Mouse (Mus musculus) intestine, postnatal 0 days (tissue): Measurements from ENCODE around the gene B3gntl1. TPM values are rescaled to one million over a fixed set of nuclear protein-coding genes. Genes with fewer than 3 reads are reported as not detected.
A peak's percentile ranks its signal among the peaks of the same experiment; 100 is the strongest.

Experiments
- ATAC-seq: fragments of 200-750 bp; cut with Nextera tagmentation; 2 replicates; pipeline ENCODE4 v1.8.0; 2017; ENCODE audit warnings: mild to moderate bottlenecking, moderate TSS enrichment, moderate library complexity
- H3K27ac ChIP-seq: fragments of 300-500 bp; sonication (generic); 2 replicates; pipeline ENCODE4 v1.5.1; 2014; ENCODE audit warnings: mild to moderate bottlenecking, low read depth, low read length, moderate library complexity
- H3K27me3 ChIP-seq: fragments of 300-500 bp; sonication (generic); replicated peaks from 2 replicates; pipeline ENCODE4 v1.6.1; 2014; ENCODE audit warnings: low read length, mixed read lengths; ENCODE audit not compliant: control insufficient read depth, insufficient read depth
- H3K36me3 ChIP-seq: fragments of 300-500 bp; sonication (generic); 2 replicates; pipeline ENCODE4 v1.6.1; 2014; ENCODE audit warnings: mild to moderate bottlenecking, moderate library complexity; ENCODE audit not compliant: control insufficient read depth, insufficient read depth
- H3K4me1 ChIP-seq: fragments of 300-500 bp; sonication (generic); replicated peaks from 2 replicates; pipeline ENCODE4 v1.6.1; 2014; ENCODE audit warnings: antibody characterized with exemption, low read length, mixed read lengths; ENCODE audit not compliant: control insufficient read depth, insufficient read depth
- H3K4me2 ChIP-seq: fragments of 300-500 bp; sonication (generic); replicated peaks from 2 replicates; pipeline ENCODE4 v1.6.1; 2014; ENCODE audit warnings: low read depth, mild to moderate bottlenecking, moderate library complexity
- H3K4me3 ChIP-seq: fragments of 300-500 bp; sonication (generic); 2 replicates; pipeline ENCODE4 v1.5.1; 2014; ENCODE audit warnings: low read depth, low read length
- H3K9ac ChIP-seq: fragments of 300-500 bp; sonication (generic); 2 replicates; pipeline ENCODE4 v1.6.1; 2014; ENCODE audit warnings: mild to moderate bottlenecking, low read depth, low read length
- H3K9me3 ChIP-seq: fragments of 300-500 bp; sonication (generic); 2 replicates; pipeline ENCODE4 v1.6.1; 2016; ENCODE audit warnings: mixed run types; ENCODE audit not compliant: control insufficient read depth
- CTCF ChIP-seq: sonication (generic); IDR thresholded peaks from 2 replicates; pipeline ENCODE4 v1.5.1; 2016; ENCODE audit warnings: low read depth, mild to moderate bottlenecking, control low read depth, antibody characterized with exemption, moderate library complexity
- WGBS: fragments of 180-500 bp; shearing (Covaris S2); extraction: QIAGEN DNeasy Blood & Tissue Kit; methylation state at CpG from one replicate; pipeline ENCODE4 v1.1.7; 2014; 5-methylcytosine and 5-hydroxymethylcytosine counted together
- polyA plus RNA-seq: library from polyadenylated mRNA; unstranded; fragments of >200 nt; fragmentation: Nextera tagmentation; extraction: Ambion mirVana; gene quantifications from 2 replicates; pipeline ENCODE4 v1.2.1, GENCODE M21; 2015

The B3gntl1 gene
- polyA plus RNA-seq, 1 experiment from 2014 or later = 3.2 TPM

DNA sequence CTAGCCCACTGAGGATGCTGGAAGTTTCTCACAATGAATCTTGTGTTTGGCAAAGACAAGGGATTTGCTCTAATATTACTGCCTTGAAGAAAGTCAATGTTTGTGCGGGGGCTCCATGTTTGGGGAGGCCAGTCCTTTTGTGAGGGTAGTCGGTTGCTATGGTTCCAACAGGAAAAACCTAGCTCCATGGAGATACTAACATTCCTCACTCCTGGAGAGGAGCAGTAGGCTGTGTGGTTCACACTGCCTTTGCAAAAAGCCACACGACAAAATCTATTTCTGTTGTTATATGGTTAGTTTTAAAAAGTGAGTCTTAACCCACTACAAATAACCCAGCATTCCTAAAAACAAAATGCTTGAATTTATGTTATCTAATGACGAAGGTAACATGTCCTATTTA, 19.3 kb downstream of the B3gntl1 start:
- H3K9me3 ChIP-seq = no peaks in the 10 kb centered on the region
- no peaks in the 10 kb centered on the region for H3K4me1 ChIP-seq
- H3K9ac ChIP-seq = no peak overlapping the region
- H3K27ac ChIP-seq = no peak overlapping the region
- no peaks in the 10 kb centered on the region for H3K27me3 ChIP-seq
- H3K4me2 ChIP-seq = no peak overlapping the region
- WGBS = 79% methylated on average over 4 of the region's 4 CpGs
- H3K36me3 ChIP-seq = peaks cover 11% of the 10 kb centered on the region
- no peak for ATAC-seq
- TF ChIP-seq CTCF = no peak
- no peak overlapping the region for H3K4me3 ChIP-seq

DNA sequence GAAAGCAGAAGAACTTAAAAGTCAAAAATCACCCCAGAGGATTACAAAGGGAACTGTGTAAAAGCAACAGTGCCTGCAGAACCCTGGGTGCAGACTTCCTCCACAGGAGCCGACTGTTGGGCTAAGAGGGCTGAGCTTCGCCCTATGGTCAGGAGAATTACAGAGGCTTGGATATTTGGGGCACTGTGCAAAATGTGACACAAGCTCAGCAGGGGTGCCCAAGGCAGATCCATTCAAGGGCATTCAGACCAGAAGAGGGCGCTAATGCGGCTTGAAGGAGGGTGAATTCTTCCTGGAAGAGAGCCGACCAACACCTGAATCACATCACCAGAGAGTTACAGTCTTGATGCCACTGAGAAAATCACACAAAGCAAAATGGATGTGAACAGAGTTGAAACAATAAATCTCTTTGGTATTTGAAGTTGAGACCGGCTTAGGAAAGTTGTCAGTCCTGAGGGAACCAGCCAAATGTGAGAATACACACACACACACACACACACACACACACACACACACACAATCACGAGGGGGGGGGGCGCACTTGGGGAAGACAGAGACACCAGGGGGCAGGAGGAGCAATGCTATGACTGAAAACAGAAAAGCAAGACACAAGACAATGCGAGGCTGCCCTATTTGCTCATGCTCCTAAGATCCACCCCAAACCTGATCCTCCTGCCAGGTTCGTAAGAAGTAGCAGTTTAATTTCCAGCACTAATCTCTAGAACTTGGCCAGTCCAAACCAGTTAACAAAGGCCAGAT, 20.2 kb downstream of the B3gntl1 start:
- Histone ChIP-seq H3K36me3 (peaks cover 14% of the 10 kb centered on the region), H3K4me3 (no peak overlapping the region), H3K4me2 (no peak overlapping the region), H3K27me3 (no peaks in the 10 kb centered on the region), H3K4me1 (no peaks in the 10 kb centered on the region), H3K9me3 (no peaks in the 10 kb centered on the region), H3K27ac (no peak overlapping the region), H3K9ac (no peak overlapping the region)
- peak; percentile 82 for TF ChIP-seq CTCF
- WGBS = 58% methylated on average over 10 of the region's 10 CpGs
- ATAC-seq = no peak

DNA sequence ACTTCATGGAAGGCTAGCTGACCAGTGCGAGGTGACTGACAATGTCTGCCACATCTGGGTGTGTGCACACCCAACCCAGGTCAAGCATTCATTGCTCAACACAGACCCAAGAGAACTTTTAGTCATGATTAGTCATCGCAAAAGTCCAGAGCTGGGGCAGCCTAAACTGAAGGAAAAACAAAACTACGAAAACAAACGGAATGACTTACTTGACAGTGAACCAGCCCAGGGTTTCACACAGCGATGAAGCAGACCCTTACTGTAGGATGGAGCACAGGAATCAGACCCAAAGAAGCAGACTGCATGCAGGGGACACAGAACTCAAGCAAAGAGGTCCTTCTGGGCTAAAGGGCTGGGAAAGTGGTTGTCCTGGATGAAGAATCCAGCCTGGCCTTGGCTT, 21.0 kb downstream of the B3gntl1 start:
- Histone ChIP-seq H3K27ac (no peak overlapping the region), H3K4me2 (no peak overlapping the region), H3K4me1 (no peaks in the 10 kb centered on the region), H3K4me3 (no peak overlapping the region), H3K36me3 (peaks cover 14% of the 10 kb centered on the region), H3K9ac (no peak overlapping the region), H3K27me3 (no peaks in the 10 kb centered on the region), H3K9me3 (no peaks in the 10 kb centered on the region)
- no peak for ATAC-seq
- TF ChIP-seq CTCF = no peak
- 89% methylated on average over 5 of the region's 5 CpGs for WGBS

DNA sequence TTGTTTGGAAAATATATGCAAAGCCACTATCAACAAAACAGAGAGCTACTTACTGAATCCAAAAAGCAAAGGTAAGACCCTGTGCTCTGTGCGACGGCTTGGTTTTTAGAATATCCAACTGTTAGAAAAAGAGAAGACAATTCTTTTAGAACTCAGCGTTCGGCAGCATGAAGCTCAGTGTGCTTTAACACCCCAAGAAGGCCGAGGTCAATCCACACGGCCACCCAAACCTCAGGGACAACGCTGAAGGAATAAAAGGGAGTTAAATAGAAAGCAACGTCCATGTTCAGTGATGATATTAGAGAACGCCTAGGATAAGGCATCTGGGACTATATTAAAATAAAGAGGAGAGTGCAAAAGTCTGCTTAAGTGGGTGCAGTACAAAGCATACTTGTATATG, 21.4 kb downstream of the B3gntl1 start:
- 95% methylated on average over 9 of the region's 9 CpGs for WGBS
- Histone ChIP-seq H3K27ac (no peak overlapping the region), H3K4me3 (no peak overlapping the region), H3K4me2 (no peak overlapping the region), H3K4me1 (no peaks in the 10 kb centered on the region), H3K9ac (no peak overlapping the region), H3K27me3 (no peaks in the 10 kb centered on the region), H3K36me3 (peaks cover 14% of the 10 kb centered on the region), H3K9me3 (no peaks in the 10 kb centered on the region)
- TF ChIP-seq CTCF = no peak
- ATAC-seq = no peak

DNA sequence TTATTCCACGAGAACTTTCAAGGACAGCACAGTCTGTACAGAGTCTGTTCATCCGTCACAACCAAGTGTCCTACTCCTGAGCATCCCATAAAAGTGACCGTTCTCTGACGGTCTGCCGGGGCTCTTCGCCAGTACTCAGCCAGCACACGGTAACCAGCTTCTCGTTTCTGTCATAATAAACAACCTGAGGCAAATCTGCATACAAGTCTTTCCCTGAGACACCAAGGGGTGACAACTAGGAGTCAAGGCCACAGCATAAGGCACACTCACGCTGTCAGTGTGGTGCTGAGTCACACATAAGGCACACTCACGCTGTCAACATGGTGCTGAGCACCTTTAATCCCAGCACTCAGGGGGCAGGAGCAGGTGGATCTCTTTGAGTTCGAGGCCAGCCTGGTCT, 22.3 kb downstream of the B3gntl1 start:
- H3K27me3 ChIP-seq = no peaks in the 10 kb centered on the region
- TF ChIP-seq CTCF = no peak
- H3K36me3 ChIP-seq = peaks cover 14% of the 10 kb centered on the region
- no peaks in the 10 kb centered on the region for H3K4me1 ChIP-seq
- H3K9me3 ChIP-seq = no peaks in the 10 kb centered on the region
- no peak overlapping the region for H3K9ac ChIP-seq
- H3K4me3 ChIP-seq = no peak overlapping the region
- 83% methylated on average over 11 of the region's 11 CpGs for WGBS
- no peak overlapping the region for H3K27ac ChIP-seq
- no peak overlapping the region for H3K4me2 ChIP-seq
- no peak for ATAC-seq

DNA sequence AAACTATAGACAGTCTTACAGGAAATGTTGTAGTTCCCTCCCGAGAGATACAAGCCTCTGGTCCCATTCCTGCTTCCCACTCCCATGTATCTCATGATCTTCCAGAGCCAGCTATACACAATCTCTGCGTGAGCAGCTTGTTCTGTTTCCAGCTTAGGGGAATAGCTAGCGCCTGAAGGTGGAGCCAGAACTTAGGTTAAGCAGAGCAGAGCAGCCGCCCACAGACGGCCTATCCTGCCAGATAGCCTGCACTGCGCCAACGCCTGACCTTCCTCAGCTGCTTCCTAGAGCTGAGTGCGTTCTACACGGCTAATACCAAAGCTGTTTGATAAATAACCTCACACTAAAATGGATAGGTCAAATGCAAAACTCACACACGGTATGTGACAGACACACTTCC, 23.1 kb downstream of the B3gntl1 start:
- ATAC-seq = no peak

More for the DNA sequence above, 23.1 kb downstream of the B3gntl1 start:
- TF ChIP-seq CTCF = peak; percentile 69
- WGBS = 58% methylated on average over 10 of the region's 10 CpGs
- Histone ChIP-seq H3K9ac (no peak overlapping the region), H3K36me3 (peaks cover 14% of the 10 kb centered on the region), H3K4me2 (no peak overlapping the region), H3K4me3 (no peak overlapping the region), H3K27ac (no peak overlapping the region), H3K27me3 (no peaks in the 10 kb centered on the region), H3K9me3 (no peaks in the 10 kb centered on the region), H3K4me1 (no peaks in the 10 kb centered on the region)
